Mouse (Mus musculus) liver, embryonic 11.5 days (tissue): ENCODE data around the gene Matn3. TPM values are rescaled to one million over a fixed set of nuclear protein-coding genes. Genes with fewer than 3 reads are reported as not detected.

Experiments
- ATAC-seq: fragments of 200-750 bp; cut with Nextera tagmentation; replicated peaks from 2 replicates; pipeline ENCODE4 v1.8.0; 2017; ENCODE audit warnings: moderate number of reproducible peaks, mild to moderate bottlenecking, moderate TSS enrichment, moderate library complexity; ENCODE audit not compliant: low FRiP score
- DNase-seq: peaks from one replicate; pipeline ENCODE4 v3.0.0-alpha.2; 2017; ENCODE audit warnings: low spot score
- H3K27ac ChIP-seq: fragments of 300-500 bp; sonication (generic); 2 replicates; pipeline ENCODE4 v1.5.1; 2014; ENCODE audit warnings: mild to moderate bottlenecking, low read depth, low read length, control low read depth
- H3K27me3 ChIP-seq: fragments of 300-500 bp; sonication (generic); replicated peaks from 2 replicates; pipeline ENCODE4 v1.6.1; 2014; ENCODE audit warnings: low read length, mixed read lengths; ENCODE audit not compliant: control insufficient read depth, insufficient read depth
- H3K36me3 ChIP-seq: fragments of 300-500 bp; sonication (generic); 2 replicates; pipeline ENCODE4 v1.6.1; 2014; ENCODE audit warnings: mild to moderate bottlenecking, low read length, moderate library complexity, mixed read lengths; ENCODE audit not compliant: control insufficient read depth, insufficient read depth
- H3K4me1 ChIP-seq: fragments of 300-500 bp; sonication (generic); replicated peaks from 2 replicates; pipeline ENCODE4 v1.6.1; 2014; ENCODE audit warnings: low read length, mixed read lengths; ENCODE audit not compliant: control insufficient read depth, insufficient read depth
- H3K4me2 ChIP-seq: fragments of 300-500 bp; sonication (generic); 2 replicates; pipeline ENCODE4 v1.6.1; 2014; ENCODE audit warnings: mild to moderate bottlenecking, control low read depth, moderate library complexity
- H3K4me3 ChIP-seq: fragments of 300-500 bp; sonication (generic); 2 replicates; pipeline ENCODE4 v1.5.1; 2014; ENCODE audit warnings: low read depth, low read length, control low read depth
- H3K9ac ChIP-seq: fragments of 300-500 bp; sonication (generic); 2 replicates; pipeline ENCODE4 v1.6.1; 2014; ENCODE audit warnings: low read depth, low read length, control low read depth
- H3K9me3 ChIP-seq: fragments of 300-500 bp; sonication (generic); 2 replicates; pipeline ENCODE4 v1.6.1; 2016; ENCODE audit warnings: low read length, inconsistent platforms, mixed read lengths; ENCODE audit not compliant: control insufficient read depth
- WGBS: fragments of 180-500 bp; shearing (Covaris S2); extraction: QIAGEN DNeasy Blood & Tissue Kit; methylation state at CpG from one replicate; pipeline ENCODE4 v1.1.7; 2014; 5-methylcytosine and 5-hydroxymethylcytosine counted together
- polyA plus RNA-seq: library from polyadenylated mRNA; unstranded; fragments of >200 nt; fragmentation: Nextera tagmentation; extraction: Ambion mirVana; gene quantifications from 2 replicates; pipeline ENCODE4 v1.2.1, GENCODE M21; 2014

The Matn3 gene
- polyA plus RNA-seq, 1 experiment from 2014 or later: 0.37 TPM

- no peak for ATAC-seq
- WGBS: 61% methylated on average over 9 of the region's 9 CpGs
- no peaks in the 10 kb centered on the region for H3K36me3 ChIP-seq
- no peak overlapping the region for H3K9ac ChIP-seq
- H3K9me3 ChIP-seq: no peaks in the 10 kb centered on the region
- H3K4me3 ChIP-seq: no peak overlapping the region
- no peak overlapping the region for H3K27ac ChIP-seq
- H3K27me3 ChIP-seq: no peaks in the 10 kb centered on the region
- H3K4me1 ChIP-seq: peaks cover 3% of the 10 kb centered on the region; the same call in 1 of the 2 replicates
- DNase-seq: no peak
- no peak overlapping the region for H3K4me2 ChIP-seq
Observed at GRCm38 (mm10) chr12:8913701-8914340, 33.9 kb upstream of the Matn3 start.

DNA sequence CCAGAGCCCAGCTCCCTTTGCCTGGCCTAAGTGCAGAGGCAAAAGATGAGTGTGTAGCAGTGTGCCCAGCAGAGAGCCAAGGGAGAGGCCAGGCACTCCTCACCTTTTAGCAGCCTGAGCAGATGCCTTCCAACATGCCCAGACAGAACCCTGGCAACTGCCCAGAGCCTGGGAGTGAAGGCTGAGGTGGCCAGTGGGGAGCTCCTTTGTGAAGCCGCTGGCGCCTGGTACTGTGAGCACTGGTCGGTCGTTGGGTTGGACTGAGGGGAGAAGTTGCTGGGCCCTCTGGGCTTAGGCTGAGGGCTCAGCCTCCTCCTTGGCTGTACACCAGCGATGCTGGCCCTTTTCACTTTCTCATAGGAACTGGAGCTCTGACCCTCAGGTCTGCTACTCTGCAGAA is 31.4 kb upstream of the Matn3 start:
- Histone ChIP-seq H3K9ac (no peak overlapping the region), H3K4me3 (no peak overlapping the region), H3K36me3 (no peaks in the 10 kb centered on the region), H3K4me2 (no peak overlapping the region), H3K27me3 (no peaks in the 10 kb centered on the region), H3K4me1 (peaks cover 6% of the 10 kb centered on the region; the same call in 1 of the 2 replicates), H3K27ac (no peak overlapping the region), H3K9me3 (no peaks in the 10 kb centered on the region)
- DNase-seq (no peak), ATAC-seq (no peak)
- 63% methylated on average over 5 of the region's 5 CpGs for WGBS

DNA sequence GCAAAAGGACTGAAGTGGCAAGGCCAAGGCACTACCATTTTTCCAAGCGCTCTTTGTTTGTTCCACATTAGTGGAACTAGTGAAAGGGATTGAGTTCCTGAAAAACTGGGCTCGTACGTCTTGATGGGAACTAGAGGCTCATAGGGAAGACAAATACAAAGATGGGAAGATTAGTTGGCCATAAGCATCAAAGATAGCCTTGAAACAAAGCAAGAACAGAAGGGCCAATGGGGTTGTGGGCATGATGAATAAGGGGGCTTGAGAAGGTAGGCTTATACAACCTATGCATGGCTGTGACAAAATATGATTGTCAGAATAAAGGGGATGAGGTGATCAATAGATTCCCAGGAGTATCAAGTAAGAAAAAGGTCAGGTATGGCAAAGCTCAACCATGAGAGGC is 28.5 kb upstream of the Matn3 start:
- H3K4me2 ChIP-seq: no peak overlapping the region
- H3K4me3 ChIP-seq: no peak overlapping the region
- H3K4me1 ChIP-seq: peaks cover 14% of the 10 kb centered on the region
- no peaks in the 10 kb centered on the region for H3K27me3 ChIP-seq
- 0 out of 2 replicates have a peak, but pooled peaks cover 2% of the 10 kb centered on the region for H3K36me3 ChIP-seq
- 87% methylated on average over 3 of the region's 3 CpGs for WGBS
- no peaks in the 10 kb centered on the region for H3K9me3 ChIP-seq
- no peak overlapping the region for H3K9ac ChIP-seq
- no peak overlapping the region for H3K27ac ChIP-seq
- DNase-seq (no peak), ATAC-seq (no peak)

GRCm38 (mm10) chr12:8920996-8921393 is 26.7 kb upstream of the Matn3 start:
- peak overlapping the region; percentile 70 for H3K4me2 ChIP-seq
- 45% methylated on average over 1 of the region's 1 CpGs for WGBS
- peak overlapping the region; percentile 76 for H3K4me3 ChIP-seq
- H3K27ac ChIP-seq: peak overlapping the region; percentile 73; the same call in 1 of the 2 replicates
- no peak for DNase-seq
- H3K27me3 ChIP-seq: no peaks in the 10 kb centered on the region
- H3K9ac ChIP-seq: peak overlapping the region; percentile 69
- no peaks in the 10 kb centered on the region for H3K9me3 ChIP-seq
- no peak for ATAC-seq
- H3K36me3 ChIP-seq: 0 out of 2 replicates have a peak, but pooled peaks cover 2% of the 10 kb centered on the region
- peaks cover 14% of the 10 kb centered on the region for H3K4me1 ChIP-seq

DNA sequence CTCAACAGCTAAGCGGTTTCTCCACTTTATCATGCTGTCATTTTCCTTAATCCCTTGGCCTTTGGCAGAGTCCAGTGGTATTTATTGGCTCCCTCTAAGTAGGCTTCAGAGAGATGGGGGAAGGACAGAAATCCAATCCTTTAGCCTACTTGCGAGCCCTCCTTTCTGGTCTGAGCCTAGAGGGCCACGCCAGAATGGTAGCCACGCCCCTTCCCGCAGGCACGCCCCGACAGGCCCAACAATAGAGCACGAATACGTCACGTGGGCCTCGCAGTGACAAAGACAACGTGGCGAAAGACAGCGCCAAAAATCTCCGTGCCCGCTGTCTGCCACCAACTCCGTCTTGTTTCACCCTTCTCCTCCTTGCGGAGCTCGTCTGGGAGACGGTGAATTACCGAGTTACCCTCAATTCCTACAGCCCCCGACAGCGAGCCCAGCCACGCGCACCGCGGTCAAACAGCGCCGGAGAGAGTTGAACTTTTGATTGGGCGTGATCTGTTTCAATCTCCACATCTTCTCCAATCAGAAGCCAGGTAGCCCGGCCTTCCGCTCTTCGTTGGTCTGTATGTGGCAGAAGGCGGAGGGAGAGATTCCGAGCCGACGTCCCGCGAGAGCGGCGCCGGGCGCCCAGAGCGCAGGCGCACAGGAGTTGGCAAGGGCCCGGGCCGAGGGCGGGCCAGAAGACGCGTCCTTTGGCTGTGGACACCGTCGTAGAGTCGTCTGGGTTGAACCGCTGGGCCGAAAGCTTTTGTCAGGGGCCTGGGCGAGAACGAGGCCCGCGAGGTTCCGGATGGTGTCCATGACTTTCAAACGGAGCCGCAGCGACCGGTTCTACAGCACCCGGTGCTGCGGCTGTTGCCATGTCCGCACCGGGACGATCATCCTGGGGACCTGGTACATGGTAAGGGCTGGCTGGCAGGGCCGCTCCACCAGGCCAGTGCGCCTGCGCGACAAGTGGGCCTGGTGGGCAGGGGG is 26.0 kb upstream of the Matn3 start, which contains the start of gene Laptm4a:
Gene Laptm4a, plus strand, starts transcription at position 271 of the 975 bp plus-strand sequence.
- peak within 1 kb of the TSS; percentile 76 for H3K4me3 ChIP-seq
- H3K9me3 ChIP-seq: no peaks in the 10 kb centered on the region
- H3K4me1 ChIP-seq: peaks cover 14% of the 10 kb centered on the region
- ATAC-seq (peak; percentile 96), DNase-seq (peak; percentile 94)
- peak within 1 kb of the TSS; percentile 90 for H3K27ac ChIP-seq
- H3K27me3 ChIP-seq: no peaks in the 10 kb centered on the region
- H3K36me3 ChIP-seq: 0 out of 2 replicates have a peak, but pooled peaks cover 4% of the 10 kb centered on the region
- peak within 1 kb of the TSS; percentile 77 for H3K9ac ChIP-seq
- H3K4me2 ChIP-seq: peak within 1 kb of the TSS; percentile 72
- WGBS: under 1% methylated on average over 73 of the region's 73 CpGs

GRCm38 (mm10) chr12:8922369-8923124 is 25.2 kb upstream of the Matn3 start:
- Histone ChIP-seq H3K36me3 (0 out of 2 replicates have a peak, but pooled peaks cover 4% of the 10 kb centered on the region), H3K4me2 (peak overlapping the region; percentile 72), H3K4me1 (peaks cover 14% of the 10 kb centered on the region), H3K27ac (peak overlapping the region; percentile 90), H3K4me3 (peak overlapping the region; percentile 76), H3K9ac (peak overlapping the region; percentile 77), H3K27me3 (no peaks in the 10 kb centered on the region), H3K9me3 (no peaks in the 10 kb centered on the region)
- ATAC-seq (no peak), DNase-seq (no peak)
- WGBS: 3% methylated on average over 30 of the region's 30 CpGs

DNA sequence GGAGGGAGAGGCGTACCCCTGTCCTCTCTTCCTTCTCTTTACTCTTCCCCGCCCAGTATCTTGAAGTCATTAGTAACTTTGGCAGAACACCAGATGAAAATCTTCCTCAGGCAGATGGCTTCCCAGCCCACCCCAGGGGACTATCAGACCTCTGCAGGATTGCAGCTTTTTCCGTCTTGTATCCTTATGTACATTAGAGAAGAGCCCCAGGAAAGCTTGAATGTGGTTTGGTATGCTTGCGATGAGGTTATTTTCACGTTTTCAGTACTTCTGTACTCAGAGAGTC is 24.7 kb upstream of the Matn3 start:
- DNase-seq: no peak
- H3K4me2 ChIP-seq: peak overlapping the region; percentile 72
- H3K36me3 ChIP-seq: 0 out of 2 replicates have a peak, but pooled peaks cover 4% of the 10 kb centered on the region
- peak overlapping the region; percentile 76 for H3K4me3 ChIP-seq
- ATAC-seq: peak; percentile 40
- no peaks in the 10 kb centered on the region for H3K27me3 ChIP-seq
- peak overlapping the region; percentile 77 for H3K9ac ChIP-seq
- peak overlapping the region; percentile 90; the same call in 1 of the 2 replicates for H3K27ac ChIP-seq
- H3K9me3 ChIP-seq: no peaks in the 10 kb centered on the region
- 19% methylated on average over 5 of the region's 5 CpGs for WGBS
- H3K4me1 ChIP-seq: peaks cover 14% of the 10 kb centered on the region

GRCm38 (mm10) chr12:8923603-8924002 is 24.1 kb upstream of the Matn3 start:
- 54% methylated on average over 2 of the region's 2 CpGs for WGBS
- peak overlapping the region; percentile 76 for H3K4me3 ChIP-seq
- H3K9me3 ChIP-seq: no peaks in the 10 kb centered on the region
- no peaks in the 10 kb centered on the region for H3K27me3 ChIP-seq
- no peak for DNase-seq
- H3K4me2 ChIP-seq: peak overlapping the region; percentile 72
- H3K4me1 ChIP-seq: peaks cover 14% of the 10 kb centered on the region
- 0 out of 2 replicates have a peak, but pooled peaks cover 4% of the 10 kb centered on the region for H3K36me3 ChIP-seq
- no peak for ATAC-seq
- H3K9ac ChIP-seq: peak overlapping the region; percentile 77
- no peak overlapping the region for H3K27ac ChIP-seq
